Mouse (Mus musculus): ENCODE measurements around the gene Emilin1.

DNA sequence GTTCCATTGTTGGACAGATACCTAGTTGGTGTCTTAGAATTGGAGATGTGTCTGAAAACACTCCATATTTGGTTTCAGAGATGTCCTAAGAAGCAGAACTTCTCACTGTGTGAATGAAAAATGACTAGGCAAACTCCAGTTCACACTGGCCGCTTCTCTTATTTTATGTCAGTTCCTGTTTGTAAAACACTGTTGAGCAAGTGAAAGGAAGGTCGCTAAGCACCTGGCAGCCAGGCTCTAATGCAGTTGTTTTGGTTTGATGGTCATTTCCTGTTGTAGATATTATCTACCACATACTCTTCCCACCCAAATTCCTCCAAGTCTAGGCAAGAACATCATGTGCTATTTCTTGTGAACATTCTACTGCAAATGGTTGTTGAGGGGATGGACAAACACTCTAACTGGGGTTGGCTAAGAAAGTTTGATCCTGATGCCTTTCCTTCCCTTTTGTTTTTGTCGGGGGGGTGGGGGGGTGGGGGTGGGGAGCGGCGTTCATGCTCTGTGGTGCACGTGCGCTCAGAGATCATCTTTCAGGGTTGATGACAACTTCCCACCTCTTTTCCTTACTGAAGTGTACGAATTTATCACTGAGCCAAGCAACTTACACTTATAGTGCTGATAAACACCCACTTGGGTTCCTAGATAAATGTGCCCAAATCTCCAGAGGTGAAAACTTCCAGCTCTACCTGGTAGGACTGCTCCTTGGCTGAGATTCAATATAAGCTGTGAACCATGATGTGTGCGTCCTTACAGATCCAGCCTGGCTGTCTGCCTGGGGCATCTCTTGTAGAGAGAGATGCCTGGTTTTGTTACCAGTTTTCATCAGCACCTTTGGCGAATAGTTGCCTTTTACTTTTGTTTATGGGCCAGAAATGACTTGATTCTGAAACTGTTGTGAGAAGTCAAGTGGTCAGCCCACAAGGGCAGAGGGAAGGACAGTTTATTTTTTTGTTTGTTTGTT lies 48.6 kb downstream of the Emilin1 start:
- no peak for TF ChIP-seq CTCF (IDR thresholded peaks at IDR 0.05; ENCODE audit: low read depth, low read length)
- TF ChIP-seq POLR2A (IDR thresholded peaks at IDR 0.05; ENCODE audit: insufficient read depth, low read length): no peak
